Mouse (Mus musculus): ENCODE data around the gene Rnpep. TPM values are rescaled to one million over a fixed set of nuclear protein-coding genes. Genes with fewer than 3 reads are reported as not detected.
"Not testable (repeated sequence)": the region's sequence is repeated elsewhere in the genome, so short reads cannot be mapped to it uniquely, and the experiment has no call there.

Gene Rnpep
- polyA plus RNA-seq, 1 experiment = 54.4 TPM

GRCm38 (mm10) chr1:135234771-135235170 is 49.1 kb downstream of the Rnpep start:
- WGBS = 90% methylated on average over 12 of the region's 12 CpGs
- H3K4me1 ChIP-seq (ENCODE audit: control insufficient read depth, insufficient read depth, low read length) = no peaks in the 10 kb centered on the region
- no peak overlapping the region for H3K27ac ChIP-seq (ENCODE audit: insufficient read depth, low read length)
- no peaks in the 10 kb centered on the region for H3K27me3 ChIP-seq (ENCODE audit: control insufficient read depth, insufficient read depth, low read length)
- no peak overlapping the region for H3K4me3 ChIP-seq (replicated peaks; ENCODE audit: insufficient read depth, low read depth, low read length)
- no peak for DNase-seq
- no peak for TF ChIP-seq CTCF (IDR thresholded peaks at IDR 0.05; ENCODE audit: borderline replicate concordance, insufficient read depth, low read depth, low read length)
- no peak for TF ChIP-seq POLR2A (IDR thresholded peaks at IDR 0.05; ENCODE audit: borderline replicate concordance, insufficient read depth, low read length)

DNA sequence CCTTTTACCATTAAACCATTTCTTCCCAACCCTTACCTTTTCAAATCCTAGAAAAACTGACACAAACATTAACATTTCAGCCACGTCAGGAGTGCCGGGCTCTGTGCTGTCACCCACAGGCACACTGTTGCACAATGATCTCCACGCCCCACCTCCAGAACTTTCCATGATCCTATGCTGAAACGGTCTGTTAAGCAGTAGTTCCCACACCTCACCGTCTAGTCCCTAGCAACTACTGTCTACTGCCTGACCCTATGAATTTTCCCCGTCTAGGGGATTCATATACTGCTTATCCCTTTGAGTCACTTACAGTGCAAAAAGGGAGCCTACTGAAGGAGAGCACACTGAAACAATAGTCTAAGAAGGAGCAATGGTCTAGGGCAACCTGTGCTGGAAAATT is 49.9 kb downstream of the Rnpep start:
- no peak for DNase-seq
- TF ChIP-seq POLR2A (IDR thresholded peaks at IDR 0.05; ENCODE audit: borderline replicate concordance, insufficient read depth, low read length) (no peak), CTCF (IDR thresholded peaks at IDR 0.05; ENCODE audit: borderline replicate concordance, insufficient read depth, low read depth, low read length) (no peak)
- Histone ChIP-seq H3K4me3 (replicated peaks; ENCODE audit: insufficient read depth, low read depth, low read length) (no peak overlapping the region), H3K27me3 (ENCODE audit: control insufficient read depth, insufficient read depth, low read length) (no peaks in the 10 kb centered on the region), H3K27ac (ENCODE audit: insufficient read depth, low read length) (no peak overlapping the region), H3K4me1 (ENCODE audit: control insufficient read depth, insufficient read depth, low read length) (no peaks in the 10 kb centered on the region)
- 88% methylated on average over 6 of the region's 6 CpGs for WGBS

DNA sequence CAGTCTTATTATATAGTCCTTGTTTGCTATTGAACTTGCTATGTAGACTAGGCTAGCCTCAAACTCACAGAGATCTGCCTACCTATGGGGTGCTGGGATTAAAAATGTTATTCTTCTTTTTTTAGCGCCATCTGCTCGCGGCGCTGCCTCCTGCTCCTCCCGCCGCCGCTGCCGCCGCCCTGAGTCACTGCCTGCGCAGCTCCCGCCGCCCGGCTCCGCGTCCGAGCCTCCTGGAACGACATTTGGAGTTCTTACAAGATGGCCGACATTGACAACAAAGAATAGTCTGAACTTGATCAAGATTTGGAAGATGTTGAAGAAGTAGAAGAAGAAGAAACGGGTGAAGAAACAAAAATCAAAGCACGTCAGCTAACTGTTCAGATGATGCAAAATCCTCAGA is 52.0 kb downstream of the Rnpep start:
- H3K4me3 ChIP-seq (replicated peaks; ENCODE audit: insufficient read depth, low read depth, low read length); H3K27me3 ChIP-seq (ENCODE audit: control insufficient read depth, insufficient read depth, low read length); DNase-seq; H3K4me1 ChIP-seq (ENCODE audit: control insufficient read depth, insufficient read depth, low read length); H3K27ac ChIP-seq (ENCODE audit: insufficient read depth, low read length): not testable (repeated sequence)
- WGBS = 82% methylated on average over 20 of the region's 20 CpGs

- DNase-seq = peak in 1 of 2 experiments; percentile 35
- Histone ChIP-seq H3K4me1 (ENCODE audit: control insufficient read depth, insufficient read depth, low read length) (peaks cover 8% of the 10 kb centered on the region), H3K27ac (ENCODE audit: insufficient read depth, low read length) (no peak overlapping the region), H3K27me3 (ENCODE audit: control insufficient read depth, insufficient read depth, low read length) (no peaks in the 10 kb centered on the region), H3K4me3 (replicated peaks; ENCODE audit: insufficient read depth, low read depth, low read length) (no peak overlapping the region)
- 48% methylated on average over 13 of the region's 13 CpGs for WGBS
- no peak for TF ChIP-seq CTCF (IDR thresholded peaks at IDR 0.05; ENCODE audit: borderline replicate concordance, insufficient read depth, low read depth, low read length)
- no peak for TF ChIP-seq POLR2A (IDR thresholded peaks at IDR 0.05; ENCODE audit: borderline replicate concordance, insufficient read depth, low read length)
Measured at GRCm38 (mm10) chr1:135227339-135227950, 56.4 kb downstream of the Rnpep start.

DNA sequence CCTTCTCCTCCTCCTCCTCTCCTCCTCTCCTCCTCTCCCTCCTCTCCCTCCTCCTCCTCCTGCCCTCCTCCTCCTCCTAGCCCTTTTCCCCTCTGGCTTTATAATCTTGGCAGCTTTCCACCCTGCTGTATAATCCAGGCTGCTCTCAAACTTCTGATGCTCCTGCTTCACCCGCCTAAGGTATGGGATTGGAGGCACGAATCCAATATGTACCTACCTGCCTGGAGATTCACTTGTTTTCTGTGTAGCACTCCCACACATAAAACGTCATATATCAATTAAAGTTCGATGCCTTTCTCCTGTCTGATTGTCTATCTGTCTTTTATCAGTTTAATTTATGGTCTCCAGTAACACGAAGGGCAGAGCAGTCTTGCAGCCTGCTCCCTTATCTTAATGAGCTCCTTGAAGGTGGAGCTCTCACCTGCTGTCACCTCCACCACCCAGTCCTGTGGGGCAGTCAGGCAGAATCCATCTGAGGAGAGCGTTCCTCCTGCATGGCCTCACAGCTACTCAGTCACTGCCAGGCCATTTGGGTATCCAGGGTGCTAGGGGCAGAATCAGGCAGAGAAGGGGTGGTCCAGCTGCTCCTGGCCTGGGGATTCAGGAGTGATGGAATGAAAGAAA is 58.8 kb downstream of the Rnpep start:
- Histone ChIP-seq H3K27me3 (ENCODE audit: control insufficient read depth, insufficient read depth, low read length) (no peaks in the 10 kb centered on the region), H3K4me1 (ENCODE audit: control insufficient read depth, insufficient read depth, low read length) (peaks cover 8% of the 10 kb centered on the region), H3K4me3 (replicated peaks; ENCODE audit: insufficient read depth, low read depth, low read length) (no peak overlapping the region), H3K27ac (ENCODE audit: insufficient read depth, low read length) (no peak overlapping the region)
- 75% methylated on average over 6 of the region's 6 CpGs for WGBS
- no peak for DNase-seq
- TF ChIP-seq POLR2A (IDR thresholded peaks at IDR 0.05; ENCODE audit: borderline replicate concordance, insufficient read depth, low read length) (no peak), CTCF (IDR thresholded peaks at IDR 0.05; ENCODE audit: borderline replicate concordance, insufficient read depth, low read depth, low read length) (no peak)

- TF ChIP-seq POLR2A (IDR thresholded peaks at IDR 0.05; ENCODE audit: borderline replicate concordance, insufficient read depth, low read length) = no peak
- TF ChIP-seq CTCF (IDR thresholded peaks at IDR 0.05; ENCODE audit: borderline replicate concordance, insufficient read depth, low read depth, low read length) = no peak
- Histone ChIP-seq H3K4me3 (replicated peaks; ENCODE audit: insufficient read depth, low read depth, low read length) (no peak overlapping the region), H3K27ac (ENCODE audit: insufficient read depth, low read length) (no peak overlapping the region), H3K27me3 (ENCODE audit: control insufficient read depth, insufficient read depth, low read length) (no peaks in the 10 kb centered on the region), H3K4me1 (ENCODE audit: control insufficient read depth, insufficient read depth, low read length) (peaks cover 8% of the 10 kb centered on the region)
- 10% methylated on average over 3 of the region's 3 CpGs for WGBS
- peak; percentile 31 to 59 for DNase-seq
Measured at GRCm38 (mm10) chr1:135224147-135224546, 59.7 kb downstream of the Rnpep start.

DNA sequence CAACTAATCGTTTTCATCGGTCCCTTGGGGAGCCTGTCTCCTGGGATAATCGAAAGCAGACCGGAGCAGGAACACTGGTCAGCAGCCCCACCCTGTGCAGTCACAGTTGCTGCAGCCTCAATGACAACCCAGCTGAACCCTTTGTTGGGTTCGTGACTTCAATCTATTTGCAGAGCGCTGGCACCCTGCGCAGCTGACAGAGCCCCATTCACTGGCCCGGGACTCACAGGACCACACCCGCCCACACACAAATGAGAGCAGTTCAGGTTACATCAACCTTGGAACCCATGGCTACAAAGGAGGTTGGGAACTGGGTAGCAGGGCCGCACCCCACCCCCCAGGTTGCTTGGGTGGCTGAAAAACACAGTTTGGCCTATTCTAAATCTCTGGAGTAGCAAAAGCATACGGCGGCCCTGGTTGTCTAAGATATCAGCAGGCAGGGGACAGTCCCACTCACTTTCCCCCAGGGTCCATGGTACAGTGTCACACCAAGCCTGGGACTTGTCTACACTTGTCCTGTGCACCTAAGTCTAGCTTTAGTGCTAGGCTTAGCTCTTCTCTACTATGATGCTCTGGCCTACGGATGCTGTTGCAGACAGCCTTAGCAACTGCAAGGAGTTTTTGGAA is 66.2 kb downstream of the Rnpep start:
- WGBS = 66% methylated on average over 13 of the region's 13 CpGs
- Histone ChIP-seq H3K4me3 (replicated peaks; ENCODE audit: insufficient read depth, low read depth, low read length) (no peak overlapping the region), H3K4me1 (ENCODE audit: control insufficient read depth, insufficient read depth, low read length) (no peaks in the 10 kb centered on the region), H3K27ac (ENCODE audit: insufficient read depth, low read length) (no peak overlapping the region), H3K27me3 (ENCODE audit: control insufficient read depth, insufficient read depth, low read length) (no peaks in the 10 kb centered on the region)
- no peak for DNase-seq
- TF ChIP-seq CTCF (IDR thresholded peaks at IDR 0.05; ENCODE audit: borderline replicate concordance, insufficient read depth, low read depth, low read length) = no peak
- no peak for TF ChIP-seq POLR2A (IDR thresholded peaks at IDR 0.05; ENCODE audit: borderline replicate concordance, insufficient read depth, low read length)
